Mouse (Mus musculus): ENCODE results near the gene Tet2. TPM values are rescaled to one million over a fixed set of nuclear protein-coding genes. Genes with fewer than 3 reads are reported as not detected.
"Not testable (repeated sequence)": the region's sequence is repeated elsewhere in the genome, so short reads cannot be mapped to it uniquely, and the experiment has no call there.

Gene Tet2
- polyA plus RNA-seq, 1 experiment from 2014 or later = 4.3 TPM

DNA sequence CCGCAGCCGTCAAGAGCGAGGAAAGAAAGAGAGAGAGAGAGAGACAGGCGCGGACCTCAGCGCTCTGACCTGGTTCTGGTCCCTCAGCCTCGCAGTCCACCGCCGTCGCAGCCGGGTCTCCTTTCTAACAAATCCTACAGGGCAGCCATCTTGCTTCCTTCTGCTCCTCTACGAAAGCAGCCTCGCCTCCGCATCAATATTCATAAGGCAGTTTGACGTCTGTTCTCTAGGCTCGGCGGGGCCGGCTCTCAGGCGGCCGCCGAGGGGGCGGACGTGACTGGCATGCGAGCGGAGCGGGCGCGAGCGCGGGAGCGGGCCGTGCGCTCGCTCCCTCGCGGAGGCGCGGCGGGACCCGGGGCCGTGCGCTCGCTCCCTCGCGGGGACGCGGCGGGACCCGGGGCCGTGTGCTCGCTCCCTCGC is 798 bp downstream of the Tet2 start:
- ATAC-seq (peak; percentile 91), DNase-seq (peak; percentile 81)
- H3K27me3 ChIP-seq (ENCODE audit: insufficient read depth, low read length) = no peaks in the 10 kb centered on the region
- H3K4me3 ChIP-seq (ENCODE audit: low read depth, low read length) = peak overlapping the region; percentile 65
- no peak for TF ChIP-seq EP300 (IDR thresholded peaks at IDR 0.05; ENCODE audit: low read depth)
- no peak for TF ChIP-seq CTCF (IDR thresholded peaks at IDR 0.05; ENCODE audit: low read depth)
- peak overlapping the region; percentile 85 for H3K9ac ChIP-seq (replicated peaks)
- no peaks in the 10 kb centered on the region for H3K36me3 ChIP-seq (replicated peaks; ENCODE audit: insufficient read depth, low read length)
- peaks cover 9% of the 10 kb centered on the region; the same call in 1 of the 2 replicates for H3K4me1 ChIP-seq (ENCODE audit: insufficient read depth)
- 0% methylated on average over 50 of the region's 52 CpGs for WGBS (ENCODE audit: insufficient replicate concordance)
- no peaks in the 10 kb centered on the region for H3K9me3 ChIP-seq (ENCODE audit: low read length)
- H3K27ac ChIP-seq (ENCODE audit: low read depth) = peak overlapping the region; percentile 94
- H3K4me2 ChIP-seq (ENCODE audit: low read depth, low read length) = peak overlapping the region; percentile 91

DNA sequence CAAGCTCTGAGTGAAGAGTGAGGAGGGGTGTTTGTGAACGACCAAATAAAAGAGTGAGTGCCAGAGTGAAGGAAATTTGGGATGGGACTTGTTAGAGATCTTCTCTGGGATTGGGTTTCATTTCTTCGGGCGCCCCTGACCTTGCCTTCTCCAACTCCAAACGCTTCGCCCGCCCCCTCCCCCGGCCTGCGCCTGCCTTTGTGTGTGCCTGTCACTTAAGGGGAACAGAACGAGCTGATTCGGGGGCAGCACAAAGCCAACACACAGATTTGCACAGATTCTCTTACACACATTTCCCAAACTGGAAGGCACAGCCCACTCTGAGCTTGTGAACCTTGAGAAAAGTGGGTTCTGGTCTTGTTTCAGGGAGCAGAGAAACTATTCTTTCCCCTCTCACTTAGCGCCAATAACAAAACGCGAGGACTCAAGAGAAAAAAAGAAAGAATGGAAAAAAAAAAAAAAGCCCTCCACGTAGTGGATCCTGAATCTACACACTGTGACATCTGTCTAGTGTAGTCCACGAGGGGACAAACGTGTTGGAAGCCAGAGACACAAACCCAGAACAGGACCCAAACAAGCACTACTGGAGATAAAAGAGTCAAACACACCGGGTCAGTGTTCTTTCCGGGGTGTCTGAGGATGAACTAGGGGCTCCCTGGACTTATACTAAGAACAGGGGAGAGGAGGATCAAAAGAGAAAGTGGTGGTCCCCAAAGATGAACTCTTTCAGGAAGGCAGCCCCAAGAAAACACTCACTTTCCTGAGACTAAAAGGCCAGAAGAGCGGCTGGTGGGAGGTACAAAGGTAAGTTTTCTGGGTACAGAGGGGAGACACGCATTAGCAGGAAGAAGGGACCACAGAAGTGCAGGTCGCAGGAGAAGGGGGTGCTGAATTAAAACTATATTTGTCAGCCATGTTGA is 1.6 kb downstream of the Tet2 start:
- H3K4me1 ChIP-seq (ENCODE audit: insufficient read depth) = peaks cover 9% of the 10 kb centered on the region; the same call in 1 of the 2 replicates
- H3K9me3 ChIP-seq (ENCODE audit: low read length) = no peaks in the 10 kb centered on the region
- H3K27me3 ChIP-seq (ENCODE audit: insufficient read depth, low read length) = no peaks in the 10 kb centered on the region
- peak overlapping the region; percentile 85 for H3K9ac ChIP-seq (replicated peaks)
- 1% methylated on average over 21 of the region's 21 CpGs for WGBS (ENCODE audit: insufficient replicate concordance)
- TF ChIP-seq CTCF (IDR thresholded peaks at IDR 0.05; ENCODE audit: low read depth) = no peak
- no peak for TF ChIP-seq EP300 (IDR thresholded peaks at IDR 0.05; ENCODE audit: low read depth)
- ATAC-seq (no peak; the same call in 1 of the 2 replicates), DNase-seq (peak; percentile 48)
- H3K4me2 ChIP-seq (ENCODE audit: low read depth, low read length) = peak overlapping the region; percentile 91
- H3K36me3 ChIP-seq (replicated peaks; ENCODE audit: insufficient read depth, low read length) = no peaks in the 10 kb centered on the region
- H3K4me3 ChIP-seq (ENCODE audit: low read depth, low read length) = peak overlapping the region; percentile 65
- H3K27ac ChIP-seq (ENCODE audit: low read depth) = peak overlapping the region; percentile 94

DNA sequence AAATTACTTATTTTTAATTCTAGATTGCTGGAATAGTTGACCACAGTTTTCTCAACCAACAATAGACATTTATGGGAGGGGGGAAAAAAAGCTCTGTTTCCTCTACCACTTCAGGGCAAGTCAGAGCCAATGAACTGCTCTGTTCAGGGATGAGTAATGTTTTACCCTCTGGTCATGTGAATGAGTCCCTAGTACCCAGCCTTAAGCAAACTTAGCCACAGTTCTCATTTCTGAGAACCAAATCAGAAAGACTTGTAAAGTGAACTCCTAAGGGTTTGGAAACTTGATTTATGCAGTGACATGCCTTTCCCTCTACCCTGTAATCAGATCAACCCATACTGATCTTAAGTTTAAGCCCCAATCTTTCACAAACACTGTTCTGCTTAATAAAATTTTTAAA is 2.9 kb downstream of the Tet2 start:
- Histone ChIP-seq H3K36me3 (replicated peaks; ENCODE audit: insufficient read depth, low read length) (no peaks in the 10 kb centered on the region), H3K9me3 (ENCODE audit: low read length) (no peaks in the 10 kb centered on the region), H3K27ac (ENCODE audit: low read depth) (no peak overlapping the region), H3K9ac (replicated peaks) (no peak overlapping the region), H3K4me2 (ENCODE audit: low read depth, low read length) (peak overlapping the region; percentile 91), H3K4me1 (ENCODE audit: insufficient read depth) (peaks cover 7% of the 10 kb centered on the region; the same call in 1 of the 2 replicates), H3K4me3 (ENCODE audit: low read depth, low read length) (no peak overlapping the region), H3K27me3 (ENCODE audit: insufficient read depth, low read length) (no peaks in the 10 kb centered on the region)
- TF ChIP-seq EP300 (IDR thresholded peaks at IDR 0.05; ENCODE audit: low read depth) = no peak
- no peak for TF ChIP-seq CTCF (IDR thresholded peaks at IDR 0.05; ENCODE audit: low read depth)
- ATAC-seq (no peak), DNase-seq (no peak)

DNA sequence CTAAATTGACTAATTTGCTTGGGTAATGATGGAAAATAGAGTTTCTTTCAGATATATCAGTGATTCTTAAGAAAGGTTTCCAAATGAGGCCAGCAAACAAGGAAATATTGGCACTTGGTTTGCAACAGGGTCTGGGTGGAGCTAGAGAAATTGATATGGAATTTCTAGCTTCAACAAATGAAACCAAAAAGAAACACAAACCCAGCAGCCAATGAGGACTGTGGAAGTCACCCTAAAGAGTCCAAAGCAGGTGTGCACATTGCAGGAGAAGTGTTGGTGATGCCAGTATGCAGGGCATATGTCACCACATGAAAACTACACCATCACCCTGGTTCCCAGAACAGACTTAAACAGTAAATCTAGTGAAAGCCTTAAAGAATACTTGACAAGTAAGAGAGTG is 3.9 kb downstream of the Tet2 start:
- peaks cover 7% of the 10 kb centered on the region; the same call in 1 of the 2 replicates for H3K4me1 ChIP-seq (ENCODE audit: insufficient read depth)
- no peak overlapping the region for H3K9ac ChIP-seq (replicated peaks)
- ATAC-seq = no peak
- no peak for DNase-seq
- TF ChIP-seq EP300 (IDR thresholded peaks at IDR 0.05; ENCODE audit: low read depth) = no peak
- no peak for TF ChIP-seq CTCF (IDR thresholded peaks at IDR 0.05; ENCODE audit: low read depth)
- H3K9me3 ChIP-seq (ENCODE audit: low read length) = no peaks in the 10 kb centered on the region
- H3K4me3 ChIP-seq (ENCODE audit: low read depth, low read length) = no peak overlapping the region
- H3K27ac ChIP-seq (ENCODE audit: low read depth) = no peak overlapping the region
- H3K4me2 ChIP-seq (ENCODE audit: low read depth, low read length) = no peak overlapping the region
- no peaks in the 10 kb centered on the region for H3K36me3 ChIP-seq (replicated peaks; ENCODE audit: insufficient read depth, low read length)
- no peaks in the 10 kb centered on the region for H3K27me3 ChIP-seq (ENCODE audit: insufficient read depth, low read length)

DNA sequence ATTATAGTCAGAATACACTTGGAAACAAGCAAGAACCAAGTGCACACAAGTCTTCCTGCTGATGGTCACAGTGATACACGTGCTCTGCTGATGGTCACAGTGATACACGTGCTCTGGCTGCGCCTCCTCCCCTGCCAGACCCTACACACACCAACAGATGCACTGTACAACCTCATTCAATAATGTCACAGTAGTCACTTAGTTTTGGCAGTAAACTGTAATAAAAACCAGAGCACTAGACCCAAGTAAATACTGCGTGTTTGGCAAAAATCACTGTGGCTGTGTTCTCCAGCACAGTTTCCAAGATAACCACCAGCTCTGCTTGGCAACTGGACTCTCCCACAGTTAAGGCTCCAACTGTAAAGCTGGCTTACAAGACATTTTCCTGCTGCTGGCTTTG is 4.9 kb downstream of the Tet2 start:
- WGBS (ENCODE audit: insufficient replicate concordance) = 75% methylated on average over 4 of the region's 4 CpGs
- Histone ChIP-seq H3K9me3 (ENCODE audit: low read length) (no peaks in the 10 kb centered on the region), H3K4me1 (ENCODE audit: insufficient read depth) (peaks cover 7% of the 10 kb centered on the region; the same call in 1 of the 2 replicates), H3K4me3 (ENCODE audit: low read depth, low read length) (no peak overlapping the region), H3K9ac (replicated peaks) (no peak overlapping the region), H3K36me3 (replicated peaks; ENCODE audit: insufficient read depth, low read length) (0 out of 2 replicates have a peak, but pooled peaks cover 3% of the 10 kb centered on the region), H3K4me2 (ENCODE audit: low read depth, low read length) (no peak overlapping the region), H3K27me3 (ENCODE audit: insufficient read depth, low read length) (no peaks in the 10 kb centered on the region), H3K27ac (ENCODE audit: low read depth) (no peak overlapping the region)
- DNase-seq (no peak), ATAC-seq (no peak)
- TF ChIP-seq EP300 (IDR thresholded peaks at IDR 0.05; ENCODE audit: low read depth) (no peak), CTCF (IDR thresholded peaks at IDR 0.05; ENCODE audit: low read depth) (no peak)

- H3K9ac ChIP-seq (replicated peaks); H3K4me3 ChIP-seq (ENCODE audit: low read depth, low read length); H3K36me3 ChIP-seq (replicated peaks; ENCODE audit: insufficient read depth, low read length); ATAC-seq; H3K27ac ChIP-seq (ENCODE audit: low read depth); H3K4me2 ChIP-seq (ENCODE audit: low read depth, low read length); H3K9me3 ChIP-seq (ENCODE audit: low read length); DNase-seq; H3K27me3 ChIP-seq (ENCODE audit: insufficient read depth, low read length): not testable (repeated sequence)
- H3K4me1 ChIP-seq (ENCODE audit: insufficient read depth) = peaks cover 13% of the 10 kb centered on the region
- 93% methylated on average over 3 of the region's 4 CpGs for WGBS (ENCODE audit: insufficient replicate concordance)
These were observed 6.4 kb downstream of the Tet2 start for GRCm38 (mm10) chr3:133538499-133538898.

Measured in liver, postnatal 0 days (tissue).